Mouse (Mus musculus) midbrain, embryonic 12.5 days (tissue): ENCODE results near the gene Med9. TPM values are rescaled to one million over a fixed set of nuclear protein-coding genes. Genes with fewer than 3 reads are reported as not detected.
A peak's percentile ranks its signal among the peaks of the same experiment; 100 is the strongest.

Experiments used
- ATAC-seq: fragments of 200-750 bp; cut with Nextera tagmentation; 2 replicates; pipeline ENCODE4 v1.8.0; 2017; ENCODE audit warnings: low read depth, moderate TSS enrichment, moderate library complexity; ENCODE audit not compliant: low FRiP score
- H3K27ac ChIP-seq: fragments of 300-500 bp; sonication (generic); replicated peaks from 2 replicates; pipeline ENCODE4 v1.5.1; 2016; ENCODE audit warnings: mild to moderate bottlenecking
- H3K27me3 ChIP-seq: fragments of 300-500 bp; sonication (generic); 2 replicates; pipeline ENCODE4 v1.6.1; 2016; ENCODE audit warnings: mild to moderate bottlenecking
- H3K36me3 ChIP-seq: fragments of 300-500 bp; sonication (generic); 2 replicates; pipeline ENCODE4 v1.6.1; 2016
- H3K4me1 ChIP-seq: fragments of 300-500 bp; sonication (generic); 2 replicates; pipeline ENCODE4 v1.6.1; 2016
- H3K4me2 ChIP-seq: fragments of 300-500 bp; sonication (generic); replicated peaks from 2 replicates; pipeline ENCODE4 v1.6.1; 2016; ENCODE audit warnings: mild to moderate bottlenecking, moderate library complexity
- H3K4me3 ChIP-seq: fragments of 300-500 bp; sonication (generic); 2 replicates; pipeline ENCODE4 v1.5.1; 2016; ENCODE audit warnings: mild to moderate bottlenecking
- H3K9ac ChIP-seq: fragments of 300-500 bp; sonication (generic); replicated peaks from 2 replicates; pipeline ENCODE4 v1.6.1; 2016; ENCODE audit warnings: mild to moderate bottlenecking, moderate library complexity
- H3K9me3 ChIP-seq: fragments of 300-500 bp; sonication (generic); 2 replicates; pipeline ENCODE4 v1.6.1; 2016; ENCODE audit warnings: mild to moderate bottlenecking
- WGBS: fragments of 180-500 bp; shearing (Covaris S2); methylation state at CpG from one replicate; pipeline ENCODE4 v1.1.7; 2016; 5-methylcytosine and 5-hydroxymethylcytosine counted together
- polyA plus RNA-seq: library from polyadenylated mRNA; unstranded; fragments of >200 nt; fragmentation: Nextera tagmentation; extraction: Ambion mirVana; gene quantifications from 2 replicates; pipeline ENCODE4 v1.2.1, GENCODE M21; 2016

Med9 gene
- polyA plus RNA-seq, 1 experiment from 2014 or later = 39.4 TPM

DNA sequence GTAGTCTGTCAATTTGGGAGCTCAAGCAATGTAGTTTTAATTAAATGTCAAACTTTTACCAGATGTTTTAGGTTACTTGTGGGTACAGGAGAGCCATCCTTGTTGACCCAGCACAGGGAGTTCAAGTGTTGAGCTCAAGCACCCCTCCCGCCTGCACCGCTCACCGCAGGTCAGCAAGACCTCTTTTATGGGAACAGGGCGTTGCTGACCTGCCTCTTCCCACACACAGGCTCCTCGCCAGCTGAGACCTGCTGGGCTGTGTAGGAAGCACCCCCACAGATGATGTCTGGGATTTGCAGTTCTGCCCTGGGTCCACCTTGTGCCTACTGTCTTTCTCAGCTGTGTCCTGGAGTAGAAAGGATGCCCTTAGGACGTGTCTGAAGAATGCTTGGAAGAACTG is 8.7 kb downstream of the Med9 start:
- Histone ChIP-seq H3K4me2 (no peak overlapping the region), H3K27ac (no peak overlapping the region), H3K36me3 (peaks cover 15% of the 10 kb centered on the region), H3K9me3 (no peaks in the 10 kb centered on the region), H3K27me3 (no peaks in the 10 kb centered on the region), H3K4me1 (no peaks in the 10 kb centered on the region), H3K4me3 (no peak overlapping the region), H3K9ac (no peak overlapping the region)
- 76% methylated on average over 6 of the region's 6 CpGs for WGBS
- no peak for ATAC-seq

GRCm38 (mm10) chr11:59959453-59959852 is 11.4 kb downstream of the Med9 start:
- ATAC-seq = no peak
- WGBS = 81% methylated on average over 4 of the region's 4 CpGs

GRCm38 (mm10) chr11:59960476-59961337 is 12.7 kb downstream of the Med9 start:
- no peak overlapping the region for H3K27ac ChIP-seq
- 81% methylated on average over 20 of the region's 20 CpGs for WGBS

More at GRCm38 (mm10) chr11:59959453-59959852, 11.4 kb downstream of the Med9 start:
- no peak overlapping the region for H3K27ac ChIP-seq
- H3K27me3 ChIP-seq = peaks cover 24% of the 10 kb centered on the region
- no peak overlapping the region for H3K9ac ChIP-seq
- H3K36me3 ChIP-seq = peaks cover 24% of the 10 kb centered on the region
- no peak overlapping the region for H3K4me3 ChIP-seq
- H3K4me2 ChIP-seq = no peak overlapping the region
- H3K9me3 ChIP-seq = no peaks in the 10 kb centered on the region
- H3K4me1 ChIP-seq = peaks cover 12% of the 10 kb centered on the region

DNA sequence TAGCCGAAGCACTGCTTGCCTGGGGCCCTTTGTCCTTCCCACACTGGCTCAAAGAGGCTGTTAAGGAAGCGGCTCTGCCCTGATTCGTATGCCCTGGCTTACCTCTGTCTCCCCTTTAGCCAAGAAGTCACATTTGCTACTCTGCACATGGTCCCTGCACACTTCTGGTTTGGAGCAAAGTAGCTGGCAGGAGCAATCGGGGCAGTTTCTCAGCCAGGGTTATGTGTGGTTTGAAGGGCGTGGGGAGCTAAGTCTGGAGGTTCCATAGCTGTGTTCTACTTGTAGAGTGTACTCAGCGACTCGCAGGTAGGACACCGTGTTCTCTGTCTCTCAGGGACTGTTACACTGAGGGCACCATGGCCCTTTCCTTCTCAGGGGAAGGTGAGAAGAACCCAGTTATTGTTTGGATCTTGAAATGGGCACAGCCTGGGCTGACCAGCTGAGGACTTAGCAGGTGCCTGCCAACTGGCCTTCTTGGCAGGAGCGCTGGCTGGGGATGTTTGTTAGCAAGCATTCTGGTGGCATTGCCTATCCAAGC is 13.4 kb downstream of the Med9 start:
- no peak for ATAC-seq
- H3K4me3 ChIP-seq = no peak overlapping the region
- H3K9ac ChIP-seq = no peak overlapping the region
- peaks cover 24% of the 10 kb centered on the region for H3K36me3 ChIP-seq
- no peak overlapping the region for H3K27ac ChIP-seq
- peaks cover 43% of the 10 kb centered on the region for H3K27me3 ChIP-seq
- no peak overlapping the region for H3K4me2 ChIP-seq
- peaks cover 25% of the 10 kb centered on the region for H3K4me1 ChIP-seq
- WGBS = 90% methylated on average over 9 of the region's 9 CpGs
- no peaks in the 10 kb centered on the region for H3K9me3 ChIP-seq

More at GRCm38 (mm10) chr11:59960476-59961337, 12.7 kb downstream of the Med9 start:
- Histone ChIP-seq H3K9me3 (no peaks in the 10 kb centered on the region), H3K4me3 (no peak overlapping the region), H3K9ac (no peak overlapping the region; the same call in 1 of the 2 replicates), H3K4me2 (no peak overlapping the region), H3K36me3 (peaks cover 24% of the 10 kb centered on the region), H3K27me3 (peaks cover 36% of the 10 kb centered on the region), H3K4me1 (peaks cover 24% of the 10 kb centered on the region)
- ATAC-seq = no peak

DNA sequence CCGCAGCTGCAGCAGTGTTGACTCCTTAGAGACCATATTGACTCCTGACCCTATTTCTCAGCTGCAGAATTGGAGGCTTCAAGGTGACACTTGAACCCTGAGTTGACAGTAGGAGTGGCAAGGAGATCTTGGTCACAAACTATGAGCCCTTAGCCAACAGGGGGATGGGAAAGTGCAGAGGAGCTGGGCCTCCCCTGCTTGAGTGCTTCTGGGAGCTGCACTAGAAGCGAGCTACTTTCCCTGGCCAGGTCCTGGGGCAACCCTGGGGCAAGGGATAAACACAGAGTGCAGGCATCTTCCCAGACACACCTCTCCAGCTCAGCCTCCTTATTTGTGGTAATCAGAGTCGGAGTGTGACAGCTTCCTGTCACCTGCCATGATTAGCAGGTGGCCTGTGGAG is 14.6 kb downstream of the Med9 start:
- Histone ChIP-seq H3K4me2 (no peak overlapping the region), H3K27ac (no peak overlapping the region), H3K36me3 (peaks cover 24% of the 10 kb centered on the region), H3K4me3 (no peak overlapping the region), H3K9me3 (no peaks in the 10 kb centered on the region), H3K9ac (no peak overlapping the region), H3K4me1 (peaks cover 27% of the 10 kb centered on the region), H3K27me3 (peaks cover 46% of the 10 kb centered on the region)
- 64% methylated on average over 3 of the region's 3 CpGs for WGBS
- no peak for ATAC-seq

GRCm38 (mm10) chr11:59963364-59964162 is 15.6 kb downstream of the Med9 start:
- 6% methylated on average over 34 of the region's 34 CpGs for WGBS
- peak overlapping the region; percentile 89 for H3K4me2 ChIP-seq
- peaks cover 46% of the 10 kb centered on the region for H3K27me3 ChIP-seq
- no peaks in the 10 kb centered on the region for H3K9me3 ChIP-seq
- H3K9ac ChIP-seq = peak overlapping the region; percentile 47; the same call in 1 of the 2 replicates
- ATAC-seq = no peak
- peak overlapping the region; percentile 45 for H3K4me3 ChIP-seq
- H3K36me3 ChIP-seq = peaks cover 24% of the 10 kb centered on the region
- H3K4me1 ChIP-seq = peaks cover 27% of the 10 kb centered on the region
- no peak overlapping the region for H3K27ac ChIP-seq

GRCm38 (mm10) chr11:59964163-59964758 is 16.3 kb downstream of the Med9 start:
- peaks cover 46% of the 10 kb centered on the region for H3K27me3 ChIP-seq

DNA sequence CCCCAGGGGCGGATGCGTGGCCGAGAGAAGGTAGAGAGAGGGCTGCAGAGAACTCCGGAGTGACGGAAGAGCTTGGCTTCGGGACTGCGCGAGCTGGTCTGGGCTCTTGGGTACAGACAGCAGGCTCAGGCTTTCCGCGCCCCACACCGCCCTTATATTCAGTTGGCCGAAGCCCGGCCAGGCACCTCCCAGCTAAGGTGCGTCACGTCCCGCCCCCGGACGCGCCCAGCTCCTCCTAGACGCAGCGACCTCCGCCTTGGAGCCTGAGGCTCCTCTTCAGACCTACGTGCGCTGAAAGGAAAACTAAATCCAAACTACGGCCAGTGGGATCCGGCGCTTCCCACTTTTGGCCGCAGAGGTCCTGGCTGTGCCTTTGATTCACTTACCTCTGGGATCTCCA is 16.8 kb downstream of the Med9 start, which contains the start of gene Rasd1:
Gene Rasd1, minus strand, starts transcription at position 127 of the 400 bp plus-strand sequence.
- peak within 1 kb of the TSS; percentile 45 for H3K4me3 ChIP-seq
- ATAC-seq = peak; percentile 60; the same call in 1 of the 2 replicates
- H3K4me1 ChIP-seq = peaks cover 27% of the 10 kb centered on the region
- H3K9me3 ChIP-seq = no peaks in the 10 kb centered on the region
- H3K27ac ChIP-seq = no peak within 1 kb of the TSS
- peaks cover 46% of the 10 kb centered on the region for H3K27me3 ChIP-seq
- peak within 1 kb of the TSS; percentile 47 for H3K9ac ChIP-seq
- H3K4me2 ChIP-seq = peak within 1 kb of the TSS; percentile 89
- WGBS = 0% methylated on average over 28 of the region's 28 CpGs
- peaks cover 24% of the 10 kb centered on the region for H3K36me3 ChIP-seq

More at GRCm38 (mm10) chr11:59964163-59964758, 16.3 kb downstream of the Med9 start:
- Histone ChIP-seq H3K9ac (peak overlapping the region; percentile 47), H3K36me3 (peaks cover 24% of the 10 kb centered on the region), H3K4me1 (peaks cover 27% of the 10 kb centered on the region), H3K4me2 (peak overlapping the region; percentile 89), H3K9me3 (no peaks in the 10 kb centered on the region), H3K27ac (no peak overlapping the region), H3K4me3 (peak overlapping the region; percentile 45)
- 2% methylated on average over 33 of the region's 33 CpGs for WGBS
- no peak for ATAC-seq

GRCm38 (mm10) chr11:59965227-59966101 is 17.5 kb downstream of the Med9 start:
- WGBS = 38% methylated on average over 25 of the region's 25 CpGs
- Histone ChIP-seq H3K36me3 (peaks cover 22% of the 10 kb centered on the region), H3K4me1 (peaks cover 27% of the 10 kb centered on the region), H3K4me2 (peak overlapping the region; percentile 89), H3K9me3 (no peaks in the 10 kb centered on the region), H3K27me3 (peaks cover 46% of the 10 kb centered on the region), H3K4me3 (peak overlapping the region; percentile 45), H3K27ac (no peak overlapping the region), H3K9ac (peak overlapping the region; percentile 47; the same call in 1 of the 2 replicates)
- ATAC-seq = peak; percentile 60; the same call in 1 of the 2 replicates

DNA sequence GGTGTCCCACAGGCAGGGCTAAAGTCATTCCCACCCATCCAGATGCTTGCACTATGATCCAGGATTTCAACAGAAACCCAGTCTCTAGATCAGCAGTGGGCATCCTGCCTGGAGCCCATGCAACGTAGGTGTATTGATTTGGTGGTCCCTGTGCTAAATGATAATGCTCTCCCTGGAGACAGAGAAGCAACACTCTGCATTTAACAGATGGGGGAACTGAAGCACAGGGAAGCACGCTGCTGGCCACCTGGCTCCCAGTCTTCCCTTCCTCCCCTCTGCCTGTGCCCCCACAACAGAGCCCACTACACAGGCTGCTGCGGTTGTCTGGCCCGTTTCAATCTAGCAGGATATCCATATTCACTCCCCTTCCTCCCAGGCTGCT is 18.1 kb downstream of the Med9 start:
- Histone ChIP-seq H3K4me1 (peaks cover 27% of the 10 kb centered on the region), H3K4me2 (no peak overlapping the region), H3K36me3 (peaks cover 16% of the 10 kb centered on the region), H3K4me3 (no peak overlapping the region), H3K9ac (no peak overlapping the region), H3K9me3 (no peaks in the 10 kb centered on the region), H3K27ac (no peak overlapping the region), H3K27me3 (peaks cover 46% of the 10 kb centered on the region)
- ATAC-seq = no peak
- 60% methylated on average over 4 of the region's 4 CpGs for whole genome bisulfite sequencing

DNA sequence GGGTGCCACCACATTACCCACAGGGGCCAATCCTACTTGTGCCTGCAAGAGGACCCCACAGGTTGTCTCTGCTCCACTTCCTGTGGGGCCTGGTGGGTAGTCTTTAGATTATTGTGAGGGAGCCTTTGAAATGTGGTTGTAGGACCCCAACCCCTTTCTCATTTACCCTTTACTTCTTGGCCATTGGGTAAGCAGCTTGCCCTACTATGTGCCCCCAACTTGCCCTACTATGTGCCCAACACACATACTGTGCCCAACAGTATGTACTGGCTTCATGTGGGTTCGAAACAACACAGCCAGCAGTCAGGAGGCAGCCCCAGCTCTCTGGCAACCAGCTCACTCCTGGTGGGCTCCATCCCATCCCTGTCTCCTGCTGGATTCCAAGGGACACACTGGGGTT is 19.8 kb downstream of the Med9 start:
- Histone ChIP-seq H3K4me2 (no peak overlapping the region), H3K27ac (no peak overlapping the region), H3K4me1 (peaks cover 31% of the 10 kb centered on the region), H3K9me3 (no peaks in the 10 kb centered on the region), H3K4me3 (no peak overlapping the region), H3K9ac (no peak overlapping the region), H3K36me3 (0 out of 2 replicates have a peak, but pooled peaks cover under 1% of the 10 kb centered on the region), H3K27me3 (peaks cover 39% of the 10 kb centered on the region)
- no peak for ATAC-seq
- WGBS = 94% methylated on average over 1 of the region's 1 CpGs
